Mouse (Mus musculus) heart, postnatal 0 days (tissue): Measurements from ENCODE around the gene Cpsf2. TPM values are rescaled to one million over a fixed set of nuclear protein-coding genes. Genes with fewer than 3 reads are reported as not detected.

Source experiments
- ATAC-seq: fragments of 200-750 bp; cut with Nextera tagmentation; 2 replicates; pipeline ENCODE4 v1.8.0; 2017; ENCODE audit warnings: low read depth, moderate number of reproducible peaks, moderate library complexity; ENCODE audit not compliant: insufficient read depth
- DNase-seq: peaks from one replicate; pipeline ENCODE4 v3.0.0-alpha.2; 2016; ENCODE audit warnings: low spot score
- H3K27ac ChIP-seq: fragments of 300-500 bp; sonication (generic); 2 replicates; pipeline ENCODE4 v1.5.1; 2014; ENCODE audit warnings: low read depth, mild to moderate bottlenecking
- H3K27me3 ChIP-seq: fragments of 300-500 bp; sonication (generic); 2 replicates; pipeline ENCODE4 v1.6.1; 2014; ENCODE audit warnings: low read length, mixed read lengths; ENCODE audit not compliant: control insufficient read depth, insufficient read depth
- H3K36me3 ChIP-seq: fragments of 300-500 bp; sonication (generic); replicated peaks from 2 replicates; pipeline ENCODE4 v1.6.1; 2014; ENCODE audit warnings: low read length, mixed read lengths; ENCODE audit not compliant: control insufficient read depth, insufficient read depth
- H3K4me1 ChIP-seq: fragments of 300-500 bp; sonication (generic); 2 replicates; pipeline ENCODE4 v1.6.1; 2014; ENCODE audit warnings: antibody characterized with exemption; ENCODE audit not compliant: control insufficient read depth, insufficient read depth
- H3K4me2 ChIP-seq: fragments of 300-500 bp; sonication (generic); 2 replicates; pipeline ENCODE4 v1.6.1; 2014; ENCODE audit warnings: low read depth, mild to moderate bottlenecking, low read length, moderate library complexity
- H3K4me3 ChIP-seq: fragments of 300-500 bp; sonication (generic); 2 replicates; pipeline ENCODE4 v1.5.1; 2014; ENCODE audit warnings: low read depth, low read length
- H3K9ac ChIP-seq: fragments of 300-500 bp; sonication (generic); replicated peaks from 2 replicates; pipeline ENCODE4 v1.6.1; 2014; ENCODE audit warnings: low read depth, low read length, mixed read lengths
- H3K9me3 ChIP-seq: fragments of 300-500 bp; sonication (generic); replicated peaks from 2 replicates; pipeline ENCODE4 v1.6.1; 2016; ENCODE audit warnings: low read length; ENCODE audit not compliant: control insufficient read depth
- CTCF ChIP-seq: IDR thresholded peaks from 2 replicates; pipeline ENCODE4 v1.5.1; 2016; ENCODE audit warnings: antibody characterized with exemption, control low read depth, low read depth
- EP300 ChIP-seq: IDR thresholded peaks from 2 replicates; pipeline ENCODE4 v1.6.1; 2016; ENCODE audit warnings: antibody characterized with exemption, low read depth
- WGBS: fragments of 180-500 bp; shearing (Covaris S2); extraction: QIAGEN DNeasy Blood & Tissue Kit; methylation state at CpG from one replicate; pipeline ENCODE4 v1.1.7; 2014; 5-methylcytosine and 5-hydroxymethylcytosine counted together
- polyA plus RNA-seq: library from polyadenylated mRNA; unstranded; fragments of >200 nt; fragmentation: Nextera tagmentation; extraction: Ambion mirVana; gene quantifications from 2 replicates; pipeline ENCODE4 v1.2.1, GENCODE M21; 2015
- total RNA-seq: library from RNA; depleted of rRNA; stranded (reverse); fragments of >200 nt; gene quantifications from 2 replicates; pipeline ENCODE4 v1.2.3, GENCODE M21; 2014; ENCODE audit warnings: low replicate concordance; rRNA removed

Cpsf2 gene
- total RNA-seq, result 12.2 and 12.4 TPM in 2 replicates
- polyA plus RNA-seq, result 13.6 and 15.3 TPM in 2 replicates

DNA sequence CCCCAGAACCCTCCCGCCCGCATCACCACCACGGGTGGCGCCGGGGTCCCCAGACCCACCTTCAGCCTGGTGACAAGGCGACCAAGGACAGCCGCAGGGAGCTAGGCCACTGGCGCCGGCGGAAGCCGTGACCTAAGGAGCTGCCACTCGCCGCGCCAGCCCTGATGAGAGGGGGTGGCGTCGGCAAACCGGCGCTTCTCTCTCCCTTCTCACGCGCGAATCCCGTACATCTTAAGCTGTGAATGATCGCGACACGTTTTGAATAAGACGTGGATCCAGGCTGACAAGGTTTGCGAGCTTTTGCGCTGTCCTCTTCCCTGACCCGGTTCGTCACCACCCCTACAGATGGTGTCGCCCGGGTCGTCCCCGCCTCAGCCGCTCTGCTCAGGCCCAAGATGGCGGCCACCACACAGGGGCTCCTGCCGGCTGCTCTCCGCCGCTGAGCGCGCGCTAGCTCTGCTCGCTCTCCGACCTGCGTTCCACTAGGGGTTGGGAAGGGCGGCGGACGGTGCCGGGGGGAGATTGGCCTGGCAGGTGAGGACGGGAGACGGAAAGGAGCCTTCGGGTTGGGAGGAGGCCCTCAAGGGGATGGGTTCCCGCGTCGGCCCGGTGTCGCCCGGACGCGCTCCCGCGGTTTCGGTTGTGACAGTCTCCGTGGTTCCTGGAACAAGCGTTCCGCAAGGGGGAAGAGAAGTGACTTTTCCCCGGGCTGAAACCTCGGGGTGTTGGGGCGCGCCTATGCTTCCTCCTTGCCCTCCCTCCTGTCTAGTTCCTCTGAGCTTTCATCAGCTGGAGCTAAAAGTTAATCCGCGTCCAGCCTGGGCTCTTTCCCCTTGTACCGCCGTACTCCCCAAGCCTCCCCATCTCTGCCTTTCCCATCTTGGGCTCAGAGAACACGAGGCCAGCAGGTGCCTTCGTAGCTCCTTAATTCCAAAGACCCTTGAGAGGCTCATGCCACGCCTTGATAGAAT is at the start of gene Cpsf2:
Gene Cpsf2 (plus strand): TSS at position 388 of the 971 bp plus-strand sequence.
- Histone ChIP-seq H3K27ac (peak within 1 kb of the TSS; percentile 95), H3K9me3 (no peaks in the 10 kb centered on the region), H3K27me3 (no peaks in the 10 kb centered on the region), H3K4me3 (peak within 1 kb of the TSS; percentile 93), H3K4me2 (peak within 1 kb of the TSS; percentile 63), H3K4me1 (peaks cover 27% of the 10 kb centered on the region), H3K36me3 (no peaks in the 10 kb centered on the region), H3K9ac (peak within 1 kb of the TSS; percentile 92)
- ATAC-seq (peak; percentile 95), DNase-seq (peak; percentile 82)
- WGBS, result under 1% methylated on average over 77 of the region's 77 CpGs
- TF ChIP-seq CTCF (no peak), EP300 (peak; percentile 90)

DNA sequence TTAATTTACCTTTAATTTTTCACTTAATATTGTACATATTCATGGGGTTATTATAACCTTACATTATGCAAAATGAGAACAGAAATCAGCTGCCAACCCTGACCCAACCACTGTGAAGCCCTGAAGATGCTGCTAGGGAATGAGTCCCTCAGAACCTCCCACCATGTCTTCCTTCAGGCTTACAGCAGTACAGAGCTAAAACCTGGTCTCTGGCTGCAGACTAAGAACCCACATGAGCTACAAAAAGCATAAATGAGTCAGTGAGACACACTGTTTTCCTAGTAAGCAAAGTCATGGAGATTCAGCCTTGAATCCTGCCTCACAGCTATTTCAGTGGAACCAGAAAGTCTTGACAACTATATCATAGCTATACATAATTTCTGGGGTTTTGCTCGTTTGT is 47.4 kb upstream of the Cpsf2 start:
- Histone ChIP-seq H3K9ac (no peak overlapping the region), H3K27ac (no peak overlapping the region), H3K4me3 (no peak overlapping the region), H3K4me2 (no peak overlapping the region), H3K4me1 (no peaks in the 10 kb centered on the region), H3K36me3 (peaks cover 70% of the 10 kb centered on the region), H3K27me3 (no peaks in the 10 kb centered on the region), H3K9me3 (no peaks in the 10 kb centered on the region)
- no peak for TF ChIP-seq CTCF
- TF ChIP-seq EP300, result no peak
- no peak for DNase-seq
- WGBS, result 58% methylated on average over 1 of the region's 1 CpGs
- ATAC-seq, result no peak

GRCm38 (mm10) chr12:101935223-101935622 is 40.6 kb upstream of the Cpsf2 start:
- Histone ChIP-seq H3K9me3 (no peaks in the 10 kb centered on the region), H3K27ac (no peak overlapping the region), H3K36me3 (peaks cover 65% of the 10 kb centered on the region), H3K27me3 (no peaks in the 10 kb centered on the region), H3K9ac (no peak overlapping the region), H3K4me3 (no peak overlapping the region), H3K4me1 (no peaks in the 10 kb centered on the region), H3K4me2 (no peak overlapping the region)
- no peak for DNase-seq
- 88% methylated on average over 3 of the region's 3 CpGs for WGBS
- ATAC-seq, result no peak
- TF ChIP-seq EP300 (no peak), CTCF (no peak)

DNA sequence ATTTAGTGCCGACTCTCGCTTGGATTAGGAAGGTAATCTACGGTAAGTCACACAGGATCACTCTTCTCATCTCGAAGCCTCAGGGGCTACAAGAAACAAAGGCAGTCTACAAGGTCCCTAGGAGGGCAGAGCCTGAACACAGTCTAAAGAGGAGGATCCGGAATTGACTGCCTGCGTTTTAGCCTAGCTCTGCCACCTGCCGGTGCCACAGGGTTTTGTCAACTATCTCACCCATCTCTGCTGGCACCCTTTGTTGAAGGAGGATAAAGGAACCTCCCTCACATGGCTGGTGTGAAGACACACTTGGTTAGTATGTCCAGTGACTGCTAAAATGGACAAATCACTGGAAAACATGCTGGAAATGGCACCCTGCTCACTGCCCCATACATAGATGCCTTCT is 38.2 kb upstream of the Cpsf2 start:
- Histone ChIP-seq H3K27me3 (no peaks in the 10 kb centered on the region), H3K4me3 (no peak overlapping the region), H3K27ac (no peak overlapping the region), H3K36me3 (peaks cover 61% of the 10 kb centered on the region), H3K4me2 (no peak overlapping the region), H3K9me3 (no peaks in the 10 kb centered on the region), H3K4me1 (no peaks in the 10 kb centered on the region), H3K9ac (no peak overlapping the region)
- WGBS, result 84% methylated on average over 7 of the region's 7 CpGs
- ATAC-seq (no peak), DNase-seq (no peak)
- no peak for TF ChIP-seq CTCF

GRCm38 (mm10) chr12:101947986-101948385 is 27.8 kb upstream of the Cpsf2 start:
- TF ChIP-seq EP300, result no peak
- TF ChIP-seq CTCF, result no peak
- Histone ChIP-seq H3K4me1 (peaks cover 4% of the 10 kb centered on the region; the same call in 1 of the 2 replicates), H3K9ac (no peak overlapping the region), H3K27me3 (no peaks in the 10 kb centered on the region), H3K9me3 (no peaks in the 10 kb centered on the region), H3K27ac (no peak overlapping the region), H3K4me2 (no peak overlapping the region), H3K4me3 (no peak overlapping the region), H3K36me3 (peaks cover 32% of the 10 kb centered on the region)
- DNase-seq (no peak), ATAC-seq (no peak)
- 85% methylated on average over 8 of the region's 8 CpGs for WGBS
